Mouse (Mus musculus): ENCODE measurements around the gene Bysl. TPM values are rescaled to one million over a fixed set of nuclear protein-coding genes. Genes with fewer than 3 reads are reported as not detected.

The Bysl gene
- total RNA-seq, 1 experiment, result 51.8 TPM

DNA sequence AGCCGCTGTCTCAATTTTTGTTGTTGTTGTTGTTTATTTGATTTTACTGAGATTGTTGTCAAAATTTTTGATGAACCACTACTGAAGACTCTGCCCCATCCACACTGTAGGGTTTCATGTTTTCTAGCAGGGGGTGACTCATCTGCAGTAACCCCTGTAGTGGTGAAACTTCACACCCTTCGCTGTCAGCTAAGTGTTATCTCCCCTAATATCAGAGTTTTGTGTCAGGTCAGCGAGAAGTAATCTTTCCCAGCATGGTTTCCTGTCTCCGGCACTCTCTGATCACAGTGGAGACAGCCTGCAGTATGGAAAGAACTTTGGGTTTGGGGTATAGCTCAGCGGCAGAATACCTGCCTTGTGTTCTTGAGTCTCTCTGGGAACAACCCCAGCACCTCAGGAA is 46.7 kb downstream of the Bysl start:
- no peak for DNase-seq (ENCODE audit: low read depth, low spot score)
- Histone ChIP-seq H3K4me3 (ENCODE audit: insufficient read depth in 1 of 2, low read depth in 1 of 2, low read length in 2 of 2, poor library complexity in 1 of 2, severe bottlenecking in 1 of 2) (no peak overlapping the region), H3K9me3 (ENCODE audit: control insufficient read depth, insufficient read depth, low read depth, low read length) (no peaks in the 10 kb centered on the region), H3K36me3 (ENCODE audit: control insufficient read depth, insufficient read depth, low read length, poor library complexity, severe bottlenecking) (no peaks in the 10 kb centered on the region), H3K4me1 (ENCODE audit: control insufficient read depth in 2 of 2, insufficient read depth in 2 of 2, low read length in 2 of 2, poor library complexity in 1 of 2) (peaks cover 5 to 24% of the 10 kb centered on the region in 2 experiments), H3K9ac (ENCODE audit: insufficient read depth, low read depth, low read length, poor library complexity, severe bottlenecking) (no peak overlapping the region), H3K27ac (ENCODE audit: insufficient read depth, low read depth, low read length, poor library complexity, severe bottlenecking) (no peak overlapping the region)
- in situ Hi-C loops (cut with MboI; ENCODE audit: low sequenced_read_pairs in 2 of 2, unreplicated experiment in 2 of 2), result no loop called here
- TF ChIP-seq HCFC1 (IDR thresholded peaks at IDR 0.05; ENCODE audit: borderline replicate concordance, insufficient read depth, low read length) (no peak), MAFK (IDR thresholded peaks at IDR 0.05; ENCODE audit: insufficient read depth, low read depth, low read length) (no peak), ZNF384 (IDR thresholded peaks at IDR 0.05; ENCODE audit: low read depth, low read length) (no peak), ZC3H11A (IDR thresholded peaks at IDR 0.05; ENCODE audit: borderline replicate concordance, low read depth, low read length) (no peak), CHD2 (IDR thresholded peaks at IDR 0.05; ENCODE audit: low read depth, low read length) (no peak)

DNA sequence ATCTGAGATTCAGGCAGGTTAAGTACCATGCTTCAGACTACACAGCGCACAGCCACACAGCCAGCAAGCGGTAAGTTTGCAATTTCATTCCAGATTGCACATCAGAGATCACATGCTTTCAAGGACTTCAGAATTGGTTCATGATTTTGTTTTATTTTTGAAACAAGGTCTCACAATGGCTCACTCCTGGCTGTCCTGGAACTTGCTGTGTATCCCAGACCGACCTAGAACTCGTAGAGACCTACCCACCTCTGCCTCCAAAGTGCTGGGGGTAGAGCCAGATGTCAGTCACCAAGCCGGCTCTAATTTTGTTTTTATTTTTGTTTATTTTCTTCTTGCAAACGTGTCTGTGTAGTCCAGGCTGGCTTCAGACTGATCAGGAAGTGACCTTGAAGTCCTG is 48.4 kb downstream of the Bysl start:
- Histone ChIP-seq H3K27ac (ENCODE audit: insufficient read depth, low read depth, low read length, poor library complexity, severe bottlenecking) (no peak overlapping the region), H3K36me3 (ENCODE audit: control insufficient read depth, insufficient read depth, low read length, poor library complexity, severe bottlenecking) (no peaks in the 10 kb centered on the region), H3K4me3 (ENCODE audit: insufficient read depth in 1 of 2, low read depth in 1 of 2, low read length in 2 of 2, poor library complexity in 1 of 2, severe bottlenecking in 1 of 2) (no peak overlapping the region), H3K9me3 (ENCODE audit: control insufficient read depth, insufficient read depth, low read depth, low read length) (no peaks in the 10 kb centered on the region), H3K9ac (ENCODE audit: insufficient read depth, low read depth, low read length, poor library complexity, severe bottlenecking) (no peak overlapping the region), H3K4me1 (ENCODE audit: control insufficient read depth in 2 of 2, insufficient read depth in 2 of 2, low read length in 2 of 2, poor library complexity in 1 of 2) (peaks cover 3 to 18% of the 10 kb centered on the region in 2 experiments; a peak in 3 of 4 replicates)
- in situ Hi-C loops (cut with MboI; ENCODE audit: low sequenced_read_pairs in 2 of 2, unreplicated experiment in 2 of 2), result no loop called here
- TF ChIP-seq ZNF384 (IDR thresholded peaks at IDR 0.05; ENCODE audit: low read depth, low read length), result no peak
- DNase-seq (ENCODE audit: low read depth, low spot score), result no peak

DNA sequence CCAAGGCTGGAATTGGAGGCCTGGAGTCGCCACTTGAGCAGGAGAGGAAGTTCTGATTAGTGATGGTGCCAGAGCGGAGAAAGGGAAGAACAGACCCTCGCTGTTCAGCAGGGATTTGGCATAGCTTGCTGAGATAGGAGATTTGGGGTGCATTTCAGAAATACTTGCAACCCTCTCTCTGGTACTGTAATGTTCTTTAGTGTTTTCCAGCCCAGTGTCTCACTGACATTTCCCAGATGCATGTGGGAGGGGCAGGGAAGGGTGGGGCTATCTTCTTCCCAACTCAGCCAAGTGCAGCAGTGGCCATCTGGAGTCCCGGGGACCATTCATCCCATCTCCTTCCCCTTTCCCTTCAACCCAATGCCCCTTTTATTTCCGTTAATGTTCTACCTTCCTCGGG is 51.6 kb downstream of the Bysl start:
- Histone ChIP-seq H3K9me3 (ENCODE audit: control insufficient read depth, insufficient read depth, low read depth, low read length) (no peaks in the 10 kb centered on the region), H3K4me3 (ENCODE audit: insufficient read depth in 1 of 2, low read depth in 1 of 2, low read length in 2 of 2, poor library complexity in 1 of 2, severe bottlenecking in 1 of 2) (no peak overlapping the region), H3K4me1 (ENCODE audit: control insufficient read depth in 2 of 2, insufficient read depth in 2 of 2, low read length in 2 of 2, poor library complexity in 1 of 2) (peaks cover under 1 to 8% of the 10 kb centered on the region in 2 experiments; a peak in 3 of 4 replicates), H3K9ac (ENCODE audit: insufficient read depth, low read depth, low read length, poor library complexity, severe bottlenecking) (no peak overlapping the region), H3K27ac (ENCODE audit: insufficient read depth, low read depth, low read length, poor library complexity, severe bottlenecking) (no peak overlapping the region), H3K36me3 (ENCODE audit: control insufficient read depth, insufficient read depth, low read length, poor library complexity, severe bottlenecking) (no peaks in the 10 kb centered on the region)
- DNase-seq (ENCODE audit: low read depth, low spot score), result no peak
- TF ChIP-seq MAFK (IDR thresholded peaks at IDR 0.05; ENCODE audit: insufficient read depth, low read depth, low read length) (no peak), ZC3H11A (IDR thresholded peaks at IDR 0.05; ENCODE audit: borderline replicate concordance, low read depth, low read length) (no peak), HCFC1 (IDR thresholded peaks at IDR 0.05; ENCODE audit: borderline replicate concordance, insufficient read depth, low read length) (no peak), CHD2 (IDR thresholded peaks at IDR 0.05; ENCODE audit: low read depth, low read length) (no peak), ZNF384 (IDR thresholded peaks at IDR 0.05; ENCODE audit: low read depth, low read length) (no peak)
- in situ Hi-C loops (cut with MboI; ENCODE audit: low sequenced_read_pairs in 2 of 2, unreplicated experiment in 2 of 2), result no loop called here

DNA sequence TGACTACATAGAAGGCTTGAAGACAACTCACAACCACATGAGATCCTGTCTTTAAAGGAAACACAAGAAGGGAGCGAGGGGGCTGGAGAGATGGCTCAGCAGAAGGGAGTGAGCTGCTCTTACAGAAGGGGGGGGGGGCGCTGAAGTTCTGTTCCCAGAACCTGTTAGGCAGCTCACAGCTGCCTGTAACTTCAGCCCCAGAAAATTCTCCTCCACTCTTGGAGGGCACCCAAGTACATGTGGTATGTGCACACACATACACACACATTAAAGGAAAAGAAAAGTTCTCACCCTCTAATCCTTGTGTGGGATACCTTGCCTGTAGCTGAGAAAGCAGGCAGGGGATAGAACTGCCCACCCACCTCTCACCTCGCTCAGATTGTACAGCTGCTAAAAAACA is 54.1 kb downstream of the Bysl start:
- in situ Hi-C loops (cut with MboI; ENCODE audit: low sequenced_read_pairs in 2 of 2, unreplicated experiment in 2 of 2), result no loop called here
- no peaks in the 10 kb centered on the region for H3K36me3 ChIP-seq (ENCODE audit: control insufficient read depth, insufficient read depth, low read length, poor library complexity, severe bottlenecking)
- H3K9me3 ChIP-seq (ENCODE audit: control insufficient read depth, insufficient read depth, low read depth, low read length), result no peaks in the 10 kb centered on the region
- no peak for TF ChIP-seq HCFC1 (IDR thresholded peaks at IDR 0.05; ENCODE audit: borderline replicate concordance, insufficient read depth, low read length)
- no peak for TF ChIP-seq ZC3H11A (IDR thresholded peaks at IDR 0.05; ENCODE audit: borderline replicate concordance, low read depth, low read length)
- TF ChIP-seq MAFK (IDR thresholded peaks at IDR 0.05; ENCODE audit: insufficient read depth, low read depth, low read length), result no peak
- no peak for TF ChIP-seq CHD2 (IDR thresholded peaks at IDR 0.05; ENCODE audit: low read depth, low read length)
- TF ChIP-seq ZNF384 (IDR thresholded peaks at IDR 0.05; ENCODE audit: low read depth, low read length), result no peak
- peaks cover 1 to 8% of the 10 kb centered on the region in 2 experiments; a peak in 3 of 4 replicates for H3K4me1 ChIP-seq (ENCODE audit: control insufficient read depth in 2 of 2, insufficient read depth in 2 of 2, low read length in 2 of 2, poor library complexity in 1 of 2)
- H3K4me3 ChIP-seq (ENCODE audit: insufficient read depth in 1 of 2, low read depth in 1 of 2, low read length in 2 of 2, poor library complexity in 1 of 2, severe bottlenecking in 1 of 2), result no peak overlapping the region
- no peak overlapping the region for H3K27ac ChIP-seq (ENCODE audit: insufficient read depth, low read depth, low read length, poor library complexity, severe bottlenecking)
- H3K9ac ChIP-seq (ENCODE audit: insufficient read depth, low read depth, low read length, poor library complexity, severe bottlenecking), result no peak overlapping the region
- DNase-seq (ENCODE audit: low read depth, low spot score), result no peak

DNA sequence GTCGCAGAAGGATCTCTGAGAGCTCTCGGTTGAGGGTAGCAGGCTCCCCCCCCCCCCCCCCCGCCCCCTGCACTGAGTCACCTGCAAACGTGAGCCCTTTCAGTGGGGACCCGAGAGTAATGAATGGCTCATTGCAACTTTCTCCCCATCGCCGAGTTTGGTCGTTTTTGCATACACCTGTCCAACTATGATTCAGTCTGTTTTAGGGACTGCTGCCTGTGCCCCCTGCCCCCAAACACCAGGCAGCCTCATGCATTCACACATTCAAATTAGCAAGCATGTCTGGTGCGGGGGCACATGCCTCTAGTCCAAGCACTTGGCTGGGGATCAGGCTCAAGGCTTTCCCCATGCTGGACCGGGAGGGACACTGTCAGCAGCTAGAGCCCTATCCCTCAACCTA is 56.7 kb downstream of the Bysl start:
- no peaks in the 10 kb centered on the region for H3K9me3 ChIP-seq (ENCODE audit: control insufficient read depth, insufficient read depth, low read depth, low read length)
- TF ChIP-seq HCFC1 (IDR thresholded peaks at IDR 0.05; ENCODE audit: borderline replicate concordance, insufficient read depth, low read length) (no peak), ZC3H11A (IDR thresholded peaks at IDR 0.05; ENCODE audit: borderline replicate concordance, low read depth, low read length) (no peak), MAFK (IDR thresholded peaks at IDR 0.05; ENCODE audit: insufficient read depth, low read depth, low read length) (no peak), CHD2 (IDR thresholded peaks at IDR 0.05; ENCODE audit: low read depth, low read length) (no peak), ZNF384 (IDR thresholded peaks at IDR 0.05; ENCODE audit: low read depth, low read length) (no peak)
- no peak overlapping the region for H3K9ac ChIP-seq (ENCODE audit: insufficient read depth, low read depth, low read length, poor library complexity, severe bottlenecking)
- peaks cover 1 to 5% of the 10 kb centered on the region in 2 experiments; a peak in 3 of 4 replicates for H3K4me1 ChIP-seq (ENCODE audit: control insufficient read depth in 2 of 2, insufficient read depth in 2 of 2, low read length in 2 of 2, poor library complexity in 1 of 2)
- no peak for DNase-seq (ENCODE audit: low read depth, low spot score)
- no peak overlapping the region for H3K4me3 ChIP-seq (ENCODE audit: insufficient read depth in 1 of 2, low read depth in 1 of 2, low read length in 2 of 2, poor library complexity in 1 of 2, severe bottlenecking in 1 of 2)
- H3K27ac ChIP-seq (ENCODE audit: insufficient read depth, low read depth, low read length, poor library complexity, severe bottlenecking), result no peak overlapping the region
- in situ Hi-C loops (cut with MboI; ENCODE audit: low sequenced_read_pairs in 2 of 2, unreplicated experiment in 2 of 2), result no loop called here
- H3K36me3 ChIP-seq (ENCODE audit: control insufficient read depth, insufficient read depth, low read length, poor library complexity, severe bottlenecking), result no peaks in the 10 kb centered on the region

All from ES-E14 (cell line).